Mouse (Mus musculus): ENCODE measurements around the gene Sfmbt2. TPM values are rescaled to one million over a fixed set of nuclear protein-coding genes. Genes with fewer than 3 reads are reported as not detected.

The Sfmbt2 gene
- polyA plus RNA-seq, 1 experiment from 2014 or later: 1.6 TPM

DNA sequence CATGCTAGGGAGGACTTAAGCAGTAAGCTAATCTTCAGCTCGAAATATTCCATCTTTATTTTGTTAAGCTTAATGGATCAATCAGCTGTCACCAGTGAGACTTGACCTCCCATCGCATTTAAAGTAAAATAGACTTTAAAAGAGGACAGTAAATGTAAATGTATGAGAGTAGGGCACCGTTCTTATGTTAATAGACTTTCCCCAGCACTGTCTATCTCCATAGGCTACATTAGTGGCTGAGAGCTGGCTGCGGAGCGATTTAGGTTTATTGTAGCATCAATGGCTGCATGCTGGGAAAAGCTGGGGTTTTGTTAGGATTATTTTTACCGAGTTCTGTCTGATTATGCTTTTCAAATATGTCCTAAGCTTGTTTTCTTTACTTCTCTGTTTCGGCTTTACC is 20.5 kb downstream of the Sfmbt2 start:
- H3K9ac ChIP-seq (replicated peaks; ENCODE audit: low read length): no peak overlapping the region
- no peaks in the 10 kb centered on the region for H3K36me3 ChIP-seq (ENCODE audit: insufficient read depth, low read length)
- H3K4me1 ChIP-seq (ENCODE audit: insufficient read depth, low read length): no peaks in the 10 kb centered on the region
- no peak overlapping the region for H3K4me2 ChIP-seq (replicated peaks; ENCODE audit: low read depth, low read length)
- WGBS: 25% methylated on average over 7 of the region's 7 CpGs
- H3K9me3 ChIP-seq (ENCODE audit: low read length): no peaks in the 10 kb centered on the region
- no peak for ATAC-seq (ENCODE audit: low FRiP score, low TSS enrichment)
- H3K4me3 ChIP-seq (ENCODE audit: low read length): no peak overlapping the region
- no peaks in the 10 kb centered on the region for H3K27me3 ChIP-seq (ENCODE audit: insufficient read depth, low read length)
- H3K27ac ChIP-seq (ENCODE audit: low read length): no peak overlapping the region

DNA sequence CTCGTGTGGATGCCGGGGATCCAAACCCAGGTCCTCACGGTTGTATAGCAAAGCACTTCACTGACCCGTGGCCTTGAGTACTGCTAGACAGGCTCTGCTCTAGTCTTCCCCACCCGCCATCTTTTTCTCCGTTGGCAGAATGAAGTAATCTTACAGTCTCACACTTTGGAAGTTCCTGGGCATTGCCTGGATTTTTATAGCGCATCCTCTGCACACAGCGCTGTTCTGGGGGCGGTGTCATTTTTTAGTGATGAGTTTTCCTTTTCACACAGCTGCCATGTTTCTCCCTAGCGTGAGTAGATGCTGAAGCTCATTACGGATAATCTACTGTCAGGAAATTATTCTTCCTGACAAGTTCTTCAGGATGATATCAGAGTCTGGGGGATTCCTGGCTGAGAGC is 24.8 kb downstream of the Sfmbt2 start:
- Histone ChIP-seq H3K9ac (replicated peaks; ENCODE audit: low read length) (no peak overlapping the region), H3K27ac (ENCODE audit: low read length) (no peak overlapping the region), H3K4me2 (replicated peaks; ENCODE audit: low read depth, low read length) (no peak overlapping the region), H3K36me3 (ENCODE audit: insufficient read depth, low read length) (no peaks in the 10 kb centered on the region), H3K4me1 (ENCODE audit: insufficient read depth, low read length) (no peaks in the 10 kb centered on the region), H3K4me3 (ENCODE audit: low read length) (no peak overlapping the region), H3K27me3 (ENCODE audit: insufficient read depth, low read length) (no peaks in the 10 kb centered on the region), H3K9me3 (ENCODE audit: low read length) (no peaks in the 10 kb centered on the region)
- ATAC-seq (ENCODE audit: low FRiP score, low TSS enrichment): no peak
- WGBS: 91% methylated on average over 11 of the region's 11 CpGs

GRCm38 (mm10) chr2:10397790-10398189 is 27.5 kb downstream of the Sfmbt2 start:
- Histone ChIP-seq H3K36me3 (ENCODE audit: insufficient read depth, low read length) (no peaks in the 10 kb centered on the region), H3K27ac (ENCODE audit: low read length) (no peak overlapping the region), H3K27me3 (ENCODE audit: insufficient read depth, low read length) (no peaks in the 10 kb centered on the region), H3K4me1 (ENCODE audit: insufficient read depth, low read length) (no peaks in the 10 kb centered on the region), H3K9ac (replicated peaks; ENCODE audit: low read length) (no peak overlapping the region), H3K9me3 (ENCODE audit: low read length) (no peaks in the 10 kb centered on the region), H3K4me3 (ENCODE audit: low read length) (no peak overlapping the region), H3K4me2 (replicated peaks; ENCODE audit: low read depth, low read length) (no peak overlapping the region)
- ATAC-seq (ENCODE audit: low FRiP score, low TSS enrichment): no peak
- WGBS: 70% methylated on average over 9 of the region's 9 CpGs

- Histone ChIP-seq H3K9ac (replicated peaks; ENCODE audit: low read length) (no peak overlapping the region), H3K36me3 (ENCODE audit: insufficient read depth, low read length) (no peaks in the 10 kb centered on the region), H3K9me3 (ENCODE audit: low read length) (no peaks in the 10 kb centered on the region), H3K27me3 (ENCODE audit: insufficient read depth, low read length) (no peaks in the 10 kb centered on the region), H3K4me2 (replicated peaks; ENCODE audit: low read depth, low read length) (no peak overlapping the region), H3K4me3 (ENCODE audit: low read length) (no peak overlapping the region), H3K27ac (ENCODE audit: low read length) (no peak overlapping the region), H3K4me1 (ENCODE audit: insufficient read depth, low read length) (no peaks in the 10 kb centered on the region)
- ATAC-seq (ENCODE audit: low FRiP score, low TSS enrichment): no peak
- 62% methylated on average over 2 of the region's 2 CpGs for WGBS
Observed at GRCm38 (mm10) chr2:10406151-10406550, 35.8 kb downstream of the Sfmbt2 start.

- 84% methylated on average over 13 of the region's 13 CpGs for WGBS
- ATAC-seq (ENCODE audit: low FRiP score, low TSS enrichment): no peak
- Histone ChIP-seq H3K4me2 (replicated peaks; ENCODE audit: low read depth, low read length) (no peak overlapping the region), H3K4me3 (ENCODE audit: low read length) (no peak overlapping the region), H3K4me1 (ENCODE audit: insufficient read depth, low read length) (no peaks in the 10 kb centered on the region), H3K27ac (ENCODE audit: low read length) (no peak overlapping the region), H3K9ac (replicated peaks; ENCODE audit: low read length) (no peak overlapping the region), H3K9me3 (ENCODE audit: low read length) (no peaks in the 10 kb centered on the region), H3K27me3 (ENCODE audit: insufficient read depth, low read length) (no peaks in the 10 kb centered on the region), H3K36me3 (ENCODE audit: insufficient read depth, low read length) (no peaks in the 10 kb centered on the region)
Observed at GRCm38 (mm10) chr2:10409422-10409821, 39.1 kb downstream of the Sfmbt2 start.

DNA sequence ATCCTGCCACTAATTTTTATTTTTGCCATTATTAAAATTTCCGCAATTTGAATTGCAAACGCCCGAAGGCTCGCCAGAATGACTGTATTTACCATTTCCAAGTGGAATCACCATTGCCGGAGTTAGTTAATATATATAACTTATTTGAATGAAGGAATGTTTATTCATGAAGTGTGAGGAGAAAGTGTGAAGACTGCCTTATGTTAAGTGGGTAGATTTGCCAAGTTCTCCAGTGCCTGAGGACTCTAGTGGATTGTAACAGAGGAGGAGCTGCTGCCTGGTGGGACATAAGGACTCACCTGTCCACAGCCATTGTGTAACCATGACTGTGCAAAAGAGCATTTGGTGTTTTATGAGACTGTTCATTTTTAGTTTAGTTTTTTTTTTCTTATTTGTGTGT is 39.8 kb downstream of the Sfmbt2 start:
- H3K4me3 ChIP-seq (ENCODE audit: low read length): no peak overlapping the region

GRCm38 (mm10) chr2:10420944-10421420 is 50.7 kb downstream of the Sfmbt2 start:
- WGBS: 69% methylated on average over 6 of the region's 6 CpGs
- Histone ChIP-seq H3K4me3 (ENCODE audit: low read length) (no peak overlapping the region), H3K4me1 (ENCODE audit: insufficient read depth, low read length) (no peaks in the 10 kb centered on the region), H3K36me3 (ENCODE audit: insufficient read depth, low read length) (no peaks in the 10 kb centered on the region), H3K9ac (replicated peaks; ENCODE audit: low read length) (no peak overlapping the region), H3K27ac (ENCODE audit: low read length) (no peak overlapping the region), H3K9me3 (ENCODE audit: low read length) (no peaks in the 10 kb centered on the region), H3K4me2 (replicated peaks; ENCODE audit: low read depth, low read length) (no peak overlapping the region), H3K27me3 (ENCODE audit: insufficient read depth, low read length) (no peaks in the 10 kb centered on the region)
- ATAC-seq (ENCODE audit: low FRiP score, low TSS enrichment): no peak

More for the DNA sequence above, 39.8 kb downstream of the Sfmbt2 start:
- no peaks in the 10 kb centered on the region for H3K27me3 ChIP-seq (ENCODE audit: insufficient read depth, low read length)
- no peaks in the 10 kb centered on the region for H3K36me3 ChIP-seq (ENCODE audit: insufficient read depth, low read length)
- H3K27ac ChIP-seq (ENCODE audit: low read length): no peak overlapping the region
- 95% methylated on average over 5 of the region's 5 CpGs for WGBS
- no peak for ATAC-seq (ENCODE audit: low FRiP score, low TSS enrichment)
- no peaks in the 10 kb centered on the region for H3K4me1 ChIP-seq (ENCODE audit: insufficient read depth, low read length)
- H3K4me2 ChIP-seq (replicated peaks; ENCODE audit: low read depth, low read length): no peak overlapping the region
- H3K9ac ChIP-seq (replicated peaks; ENCODE audit: low read length): no peak overlapping the region
- H3K9me3 ChIP-seq (ENCODE audit: low read length): no peaks in the 10 kb centered on the region

GRCm38 (mm10) chr2:10437290-10437689 is 67.0 kb downstream of the Sfmbt2 start:
- Histone ChIP-seq H3K4me1 (ENCODE audit: insufficient read depth, low read length) (no peaks in the 10 kb centered on the region), H3K4me3 (ENCODE audit: low read length) (no peak overlapping the region), H3K9ac (replicated peaks; ENCODE audit: low read length) (no peak overlapping the region), H3K27ac (ENCODE audit: low read length) (no peak overlapping the region), H3K27me3 (ENCODE audit: insufficient read depth, low read length) (no peaks in the 10 kb centered on the region), H3K4me2 (replicated peaks; ENCODE audit: low read depth, low read length) (no peak overlapping the region), H3K9me3 (ENCODE audit: low read length) (no peaks in the 10 kb centered on the region), H3K36me3 (ENCODE audit: insufficient read depth, low read length) (no peaks in the 10 kb centered on the region)
- 45% methylated on average over 9 of the region's 9 CpGs for WGBS
- ATAC-seq (ENCODE audit: low FRiP score, low TSS enrichment): no peak

DNA sequence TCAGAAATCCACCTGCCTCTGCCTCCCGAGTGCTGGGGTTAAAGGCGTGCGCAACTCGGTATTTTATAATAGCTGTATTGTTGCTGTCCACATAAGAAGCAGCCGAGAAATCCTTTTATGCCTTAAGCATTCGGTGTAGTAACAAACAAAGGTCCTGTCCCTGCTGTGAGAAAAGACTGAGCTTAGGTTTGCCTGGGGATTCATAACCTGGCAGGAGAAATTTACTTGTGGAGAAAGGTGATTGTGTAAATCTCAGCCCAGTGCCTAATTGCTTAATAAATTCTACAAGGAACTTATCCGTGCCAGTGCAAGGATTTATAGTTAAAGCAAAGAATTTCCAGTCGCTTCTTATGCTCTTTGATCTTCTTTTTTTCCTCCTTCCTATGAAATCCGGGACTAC is 71.5 kb downstream of the Sfmbt2 start:
- Histone ChIP-seq H3K4me1 (ENCODE audit: insufficient read depth, low read length) (no peaks in the 10 kb centered on the region), H3K4me3 (ENCODE audit: low read length) (no peak overlapping the region), H3K27me3 (ENCODE audit: insufficient read depth, low read length) (no peaks in the 10 kb centered on the region), H3K9me3 (ENCODE audit: low read length) (no peaks in the 10 kb centered on the region), H3K36me3 (ENCODE audit: insufficient read depth, low read length) (no peaks in the 10 kb centered on the region), H3K27ac (ENCODE audit: low read length) (no peak overlapping the region), H3K9ac (replicated peaks; ENCODE audit: low read length) (no peak overlapping the region), H3K4me2 (replicated peaks; ENCODE audit: low read depth, low read length) (no peak overlapping the region)
- 71% methylated on average over 9 of the region's 9 CpGs for WGBS
- ATAC-seq (ENCODE audit: low FRiP score, low TSS enrichment): no peak

DNA sequence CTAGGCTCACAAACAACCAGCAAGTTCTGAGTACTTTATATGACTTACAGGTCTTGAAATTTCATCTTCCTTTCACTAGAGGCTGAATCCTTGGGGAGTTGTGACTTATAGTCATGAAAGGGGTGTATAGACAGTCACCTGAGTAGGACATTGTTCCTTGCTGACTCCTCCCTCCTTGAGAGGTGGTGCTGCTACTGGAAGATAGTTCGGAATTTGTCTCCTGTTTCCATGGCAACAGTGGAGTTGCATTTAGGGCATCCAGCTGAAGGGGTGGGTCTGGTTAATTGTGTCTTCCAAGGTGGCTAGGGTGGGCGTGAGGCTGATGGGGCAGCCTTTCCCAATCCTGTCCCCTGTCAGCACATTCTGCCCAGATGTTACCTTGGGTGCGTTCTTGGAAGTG is 83.3 kb downstream of the Sfmbt2 start:
- Histone ChIP-seq H3K27me3 (ENCODE audit: insufficient read depth, low read length) (no peaks in the 10 kb centered on the region), H3K9ac (replicated peaks; ENCODE audit: low read length) (no peak overlapping the region), H3K9me3 (ENCODE audit: low read length) (no peaks in the 10 kb centered on the region), H3K27ac (ENCODE audit: low read length) (no peak overlapping the region), H3K4me2 (replicated peaks; ENCODE audit: low read depth, low read length) (no peak overlapping the region), H3K4me3 (ENCODE audit: low read length) (no peak overlapping the region), H3K36me3 (ENCODE audit: insufficient read depth, low read length) (no peaks in the 10 kb centered on the region), H3K4me1 (ENCODE audit: insufficient read depth, low read length) (no peaks in the 10 kb centered on the region)
- 65% methylated on average over 3 of the region's 3 CpGs for WGBS
- ATAC-seq (ENCODE audit: low FRiP score, low TSS enrichment): no peak

- no peak overlapping the region for H3K27ac ChIP-seq (ENCODE audit: low read length)
- H3K36me3 ChIP-seq (ENCODE audit: insufficient read depth, low read length): no peaks in the 10 kb centered on the region
- WGBS: 90% methylated on average over 12 of the region's 12 CpGs
- H3K27me3 ChIP-seq (ENCODE audit: insufficient read depth, low read length): no peaks in the 10 kb centered on the region
- no peak overlapping the region for H3K4me3 ChIP-seq (ENCODE audit: low read length)
- no peak overlapping the region for H3K4me2 ChIP-seq (replicated peaks; ENCODE audit: low read depth, low read length)
- no peak overlapping the region for H3K9ac ChIP-seq (replicated peaks; ENCODE audit: low read length)
- ATAC-seq (ENCODE audit: low FRiP score, low TSS enrichment): no peak
- no peaks in the 10 kb centered on the region for H3K9me3 ChIP-seq (ENCODE audit: low read length)
- no peaks in the 10 kb centered on the region for H3K4me1 ChIP-seq (ENCODE audit: insufficient read depth, low read length)
Observed at GRCm38 (mm10) chr2:10458309-10458708, 88.0 kb downstream of the Sfmbt2 start.
